Mouse (Mus musculus): ENCODE measurements around the gene Birc7.

The Birc7 gene

GRCm38 (mm10) chr2:180928723-180929122 lies at the start of gene Birc7:
TSS of gene Birc7 (plus strand) at chr2:180929023.
- DNase-seq = no peak

DNA sequence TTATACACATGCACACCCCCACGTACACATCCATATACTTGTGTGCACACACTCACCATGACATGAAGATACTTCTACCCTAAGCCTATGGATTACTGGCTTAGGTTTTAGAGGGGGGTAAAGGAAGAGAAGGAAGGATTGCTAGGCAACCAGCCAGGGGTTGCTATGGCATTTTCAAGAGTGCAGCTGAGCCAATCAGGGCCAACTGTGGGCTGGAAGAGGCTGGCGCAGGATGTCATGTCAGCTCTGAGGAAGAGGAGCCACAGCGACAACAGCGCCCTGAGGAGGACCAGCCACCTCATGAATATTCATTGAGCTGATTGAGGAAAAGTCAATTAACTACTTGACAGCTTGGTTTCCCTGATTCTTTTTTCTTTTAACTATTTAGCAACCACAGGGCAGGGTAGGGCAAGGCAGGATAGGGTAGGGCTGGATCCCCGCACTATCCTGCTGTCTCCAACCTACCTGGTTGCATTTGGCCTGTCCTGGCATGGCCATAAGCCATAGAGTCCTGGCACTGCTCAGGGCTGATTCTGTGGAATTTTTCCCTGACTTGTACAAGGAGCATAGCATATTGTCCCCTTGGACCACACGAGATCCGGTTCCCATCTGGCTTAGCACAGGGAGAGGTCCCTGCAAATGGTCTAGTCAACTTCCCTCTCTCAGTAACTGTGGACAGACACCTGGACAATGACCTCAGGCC lies 49.3 kb upstream of the Birc7 start:
- peak; percentile 58 to 65 for DNase-seq

DNA sequence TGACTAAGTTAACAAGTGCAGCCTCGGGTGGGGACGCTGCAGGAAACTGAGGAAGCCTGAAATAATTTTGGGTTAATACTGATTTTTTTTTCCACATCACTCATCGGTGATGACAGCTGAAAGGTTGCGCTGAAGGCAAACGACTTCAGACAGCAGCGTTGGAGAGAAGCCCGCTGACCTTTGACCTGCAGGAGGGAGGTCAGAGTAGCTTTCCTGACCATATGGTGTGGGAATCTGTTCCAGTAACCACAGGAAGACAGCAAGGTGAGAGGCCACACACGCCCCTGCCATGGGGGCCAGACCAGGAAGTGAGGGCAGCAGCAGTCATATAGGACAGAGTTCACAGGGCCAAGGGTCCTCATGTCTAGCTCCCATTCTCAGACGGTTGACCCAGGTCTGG lies 47.5 kb upstream of the Birc7 start:
- DNase-seq = peak in 1 of 2 experiments; percentile 42

DNA sequence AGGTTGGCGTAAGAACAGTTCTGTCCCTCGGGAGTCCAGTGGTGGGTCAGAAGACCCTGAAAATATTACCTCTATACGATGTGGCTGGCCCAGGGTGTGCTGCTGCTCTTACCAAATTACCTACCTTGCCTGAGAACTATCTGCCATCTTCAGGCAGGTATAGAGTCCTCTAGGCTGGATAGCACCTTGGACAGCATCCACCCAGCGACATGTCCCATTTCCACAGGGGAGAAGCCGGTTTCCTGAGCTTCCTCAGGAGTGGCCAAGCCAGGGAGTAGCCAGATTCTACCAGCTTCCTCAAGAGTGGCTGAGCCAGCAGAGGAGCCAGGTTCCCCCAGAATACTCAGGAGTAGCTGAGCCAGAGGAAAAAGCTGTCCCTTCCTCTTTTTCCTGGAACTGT lies 43.6 kb upstream of the Birc7 start:
- DNase-seq = no peak

- DNase-seq = no peak
Observed at GRCm38 (mm10) chr2:180889271-180889920, 39.4 kb upstream of the Birc7 start.

DNA sequence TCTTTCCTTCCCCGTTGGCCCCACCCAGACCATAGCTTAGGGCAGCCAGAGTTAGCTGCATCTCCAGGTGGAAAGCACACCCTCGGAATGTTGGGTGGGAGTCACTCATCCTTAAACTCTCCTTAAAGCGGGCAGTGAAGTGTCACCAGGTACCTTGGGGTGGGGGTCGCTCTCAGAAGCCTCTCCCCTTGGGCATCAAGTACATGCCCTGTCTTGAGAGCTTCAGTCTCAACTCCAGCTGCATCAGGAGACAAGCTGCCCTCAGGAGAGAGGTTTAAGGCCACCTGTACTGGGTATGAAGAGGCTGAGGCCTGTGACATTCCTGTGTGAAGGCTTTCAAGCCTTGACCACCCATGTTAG lies 38.9 kb upstream of the Birc7 start:
- DNase-seq = no peak

- DNase-seq = peak; percentile 36 to 43
Observed at GRCm38 (mm10) chr2:180890422-180891074, 38.3 kb upstream of the Birc7 start.

GRCm38 (mm10) chr2:180891075-180891834 lies 37.6 kb upstream of the Birc7 start:
- peak; percentile 62 to 79 for DNase-seq

GRCm38 (mm10) chr2:180891835-180892323 lies 36.9 kb upstream of the Birc7 start:
- DNase-seq = peak in 1 of 2 experiments; percentile 29

DNA sequence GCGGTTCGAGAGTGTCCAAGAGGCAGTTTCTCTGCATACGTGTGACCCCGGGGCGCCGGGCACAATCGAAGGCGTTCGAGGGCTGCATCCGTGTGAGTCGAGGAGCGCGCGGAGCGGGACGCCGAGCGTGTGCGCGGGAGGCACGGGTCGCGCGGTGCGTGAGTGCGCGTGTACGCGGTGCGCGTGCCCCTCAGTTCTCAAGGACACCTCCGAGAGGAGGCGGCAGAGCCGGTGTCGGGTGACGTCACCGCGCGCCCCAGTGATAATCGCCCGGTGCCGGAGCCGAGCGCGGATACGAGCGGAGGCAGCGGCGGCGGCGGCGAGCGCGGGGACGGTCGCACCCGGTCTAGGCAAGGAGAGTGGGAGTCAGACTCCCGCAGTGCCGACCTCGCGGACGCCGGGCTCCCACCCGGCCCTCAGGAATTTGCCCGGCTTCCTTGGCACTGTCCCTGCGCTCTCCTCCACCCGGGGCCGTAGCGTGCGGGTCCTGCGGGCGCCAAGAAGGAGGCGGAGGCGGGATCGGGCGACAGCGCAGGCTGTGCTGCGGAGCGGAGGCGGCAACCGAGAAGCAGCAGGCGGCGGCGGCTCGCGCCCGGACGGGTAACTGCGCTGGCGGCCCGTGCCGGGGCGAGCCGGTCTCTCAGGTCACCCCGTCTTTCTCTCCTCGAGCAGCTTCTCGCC lies 35.8 kb upstream of the Birc7 start:
- DNase-seq = peak; percentile 98 to 99

GRCm38 (mm10) chr2:180893537-180894028 lies 35.2 kb upstream of the Birc7 start:
- peak; percentile 77 to 81 for DNase-seq

- peak; percentile 80 to 87 for DNase-seq
Observed at GRCm38 (mm10) chr2:180894029-180894623, 34.7 kb upstream of the Birc7 start.

DNA sequence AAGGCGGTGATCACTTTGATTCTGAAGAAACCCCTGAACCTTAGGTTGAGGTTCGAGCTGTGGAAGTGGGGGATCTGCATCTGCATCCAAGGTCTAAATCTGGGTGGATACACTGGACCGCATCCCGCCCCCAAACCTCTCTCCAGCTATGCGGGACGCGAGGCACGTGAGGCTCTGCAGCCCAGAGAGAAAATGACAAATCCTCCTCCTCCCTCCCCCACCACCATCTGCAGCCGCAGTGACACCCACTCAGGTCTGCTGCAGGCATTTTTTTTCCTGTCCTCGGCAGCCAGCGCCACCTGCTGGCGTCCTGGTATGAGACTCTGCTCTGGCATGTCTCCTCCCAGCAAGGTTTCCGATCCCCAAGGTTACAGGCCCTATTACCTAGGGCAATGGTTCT lies 34.1 kb upstream of the Birc7 start:
- peak; percentile 96 to 97 for DNase-seq

DNA sequence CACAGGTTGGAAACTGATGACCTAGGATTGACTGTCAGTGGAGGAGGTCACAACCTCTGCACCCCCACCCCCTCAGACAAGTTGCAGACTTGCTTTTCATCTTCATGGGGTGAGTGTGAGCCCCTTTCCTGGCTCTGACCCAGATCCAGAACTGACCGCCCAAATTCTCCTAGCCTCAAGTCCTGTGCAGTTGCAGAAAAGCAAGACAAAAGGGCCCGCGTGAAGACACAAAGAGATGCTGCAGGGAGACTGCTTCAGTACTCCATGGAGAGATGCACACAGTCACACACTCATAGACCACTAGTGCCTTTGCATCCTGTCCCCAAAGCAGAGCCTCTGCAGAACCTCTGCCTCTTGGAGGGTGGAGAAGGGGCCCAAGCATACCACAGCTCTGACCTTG lies 33.5 kb upstream of the Birc7 start:
- DNase-seq = peak; percentile 63

GRCm38 (mm10) chr2:180895837-180896525 lies 32.8 kb upstream of the Birc7 start:
- DNase-seq = peak; percentile 53 to 63

DNA sequence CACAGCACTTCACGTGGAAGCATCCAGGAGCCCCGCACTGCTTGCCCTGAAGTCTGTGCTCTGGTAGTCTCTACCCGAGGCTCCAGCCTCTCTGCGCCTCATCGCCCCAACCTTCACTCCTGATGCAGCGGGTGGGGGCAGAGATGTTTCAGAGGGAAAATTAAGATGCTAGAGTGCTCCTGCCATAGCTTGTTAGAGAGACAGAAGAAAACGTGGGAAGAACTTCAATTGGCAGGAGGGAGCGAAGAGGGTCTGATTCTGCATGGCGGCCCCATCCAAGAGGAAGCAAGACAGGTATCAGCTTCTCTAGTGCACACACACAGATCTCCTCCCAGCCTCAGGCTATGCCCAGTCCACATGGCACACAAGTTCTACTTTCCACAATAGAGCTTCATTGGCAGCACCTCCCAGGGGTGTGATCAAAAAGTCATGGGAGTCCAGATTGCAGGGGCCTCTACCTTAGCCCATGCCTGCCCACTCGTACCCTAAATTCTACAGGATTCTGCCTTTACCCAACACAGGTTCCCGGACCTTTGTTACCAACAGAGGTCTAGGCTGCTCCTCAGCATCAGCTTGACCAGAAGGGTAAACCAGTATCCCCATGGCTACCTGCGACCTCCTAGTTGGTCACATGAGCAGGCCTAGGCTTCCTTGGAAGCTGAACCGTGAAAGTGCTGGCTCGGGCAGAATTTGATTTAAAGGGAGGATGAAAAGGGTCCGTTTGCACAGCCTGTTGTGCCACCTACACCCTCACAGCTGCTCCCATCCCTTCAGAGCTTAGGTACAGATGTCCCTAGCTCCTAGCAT lies 31.8 kb upstream of the Birc7 start:
- DNase-seq = peak; percentile 30 to 38

GRCm38 (mm10) chr2:180897857-180898256 lies 31.0 kb upstream of the Birc7 start:
- DNase-seq = no peak

GRCm38 (mm10) chr2:180902086-180902485 lies 26.7 kb upstream of the Birc7 start:
- DNase-seq = peak; percentile 65 to 66

- no peak for DNase-seq
Observed at GRCm38 (mm10) chr2:180904435-180905208, 24.2 kb upstream of the Birc7 start.
